Mouse (Mus musculus) small intestine, adult 2 months (tissue): Measurements from ENCODE around the gene Ovol3.
A peak's percentile ranks its signal among the peaks of the same experiment; 100 is the strongest.

Source experiments
- CTCF ChIP-seq: fragments of 200-500 bp; IDR thresholded peaks from 2 replicates; pipeline ENCODE4 v1.5.1; 2012; ENCODE audit warnings: low read depth, mild to moderate bottlenecking, control low read depth, inconsistent platforms, low read length, moderate library complexity, mixed read lengths; ENCODE audit not compliant: insufficient replicate concordance, insufficient read length; ENCODE audit errors: extremely low read depth
- POLR2A ChIP-seq: fragments of 200-500 bp; IDR thresholded peaks from 2 replicates; pipeline ENCODE4 v1.6.1; 2012; ENCODE audit warnings: low read depth, mild to moderate bottlenecking, control low read depth, inconsistent platforms, low read length, moderate library complexity

GRCm38 (mm10) chr7:30193581-30194100, 41.9 kb downstream of the Ovol3 start:
- TF ChIP-seq POLR2A (peak; percentile 56; the same call in 1 of the 2 replicates), CTCF (no peak)
